Mouse (Mus musculus): ENCODE results near the gene Clybl. TPM values are rescaled to one million over a fixed set of nuclear protein-coding genes. Genes with fewer than 3 reads are reported as not detected.

Clybl gene
- polyA plus RNA-seq, 2 experiments from 2014 or later, result 10.6 to 11.0 TPM

DNA sequence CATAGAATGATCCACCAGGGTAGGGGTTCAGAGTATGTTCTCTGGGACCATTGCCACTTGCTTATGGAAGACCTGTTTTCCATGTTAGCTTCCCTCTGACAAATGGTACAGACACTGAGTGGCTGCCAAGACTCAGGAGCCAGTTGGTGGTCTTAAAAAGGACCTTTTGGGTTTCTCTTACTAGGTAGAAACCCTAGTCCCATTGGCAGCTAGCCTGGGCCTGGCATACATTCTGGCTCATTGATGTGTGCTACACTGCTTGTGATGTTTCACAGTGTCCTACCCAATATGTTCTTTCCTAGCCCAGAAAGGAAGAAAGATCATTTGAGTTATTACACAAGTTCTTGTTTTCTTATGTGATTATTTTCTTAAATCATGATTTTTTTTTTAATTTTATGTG lies 69.8 kb downstream of the Clybl start:
- ATAC-seq, result no peak

DNA sequence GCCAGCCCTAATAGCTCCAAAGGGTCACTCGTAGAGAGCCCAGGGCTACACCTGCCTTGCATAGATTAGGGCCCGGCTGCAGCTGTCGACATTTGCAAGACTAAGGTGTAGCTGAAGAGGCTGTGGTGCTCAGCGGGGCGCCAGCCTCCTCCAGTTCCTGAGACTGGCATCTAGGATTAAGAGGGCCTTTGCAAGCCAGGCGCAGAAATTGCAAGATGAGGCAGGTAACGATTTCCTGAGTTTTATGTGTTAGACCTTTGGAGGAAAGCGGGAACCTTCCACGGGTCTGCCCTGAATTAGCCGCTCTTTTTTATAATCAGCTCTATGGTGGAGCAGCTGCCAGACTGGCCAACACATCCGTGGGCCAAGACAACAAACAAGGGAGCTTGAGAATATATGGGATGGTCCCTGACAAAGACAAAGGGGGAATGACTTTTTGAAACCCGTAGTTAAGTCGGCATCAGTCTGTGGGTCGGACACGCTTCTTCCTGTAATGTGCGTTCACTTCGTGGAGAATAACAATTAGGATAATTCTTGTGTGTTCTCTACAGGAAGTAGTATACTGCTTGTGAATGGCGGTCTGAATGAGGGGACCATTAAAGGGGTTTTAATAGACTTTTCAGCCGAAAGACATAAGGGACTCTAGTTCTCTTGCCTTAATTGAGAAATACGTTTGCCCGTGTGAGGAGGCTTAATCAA lies 74.2 kb downstream of the Clybl start:
- ATAC-seq, result no peak

DNA sequence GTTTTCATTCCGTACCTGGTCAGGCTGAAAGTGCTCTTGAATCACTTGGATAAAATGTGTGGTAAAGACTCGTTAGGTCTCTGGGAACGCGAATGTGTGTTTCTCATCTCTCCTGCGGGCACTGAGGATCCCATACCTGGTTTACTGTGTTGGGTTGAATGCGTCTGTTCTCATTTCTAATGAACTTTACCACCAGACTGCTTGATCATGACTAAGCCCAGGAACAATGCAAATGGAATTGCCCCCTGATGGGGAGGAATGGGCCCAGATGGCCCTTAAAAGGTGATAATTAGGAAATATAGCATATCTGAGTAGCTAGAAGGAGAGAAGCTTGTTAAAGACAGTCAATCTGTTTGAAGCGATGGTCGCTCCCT lies 74.7 kb downstream of the Clybl start:
- no peak for ATAC-seq

DNA sequence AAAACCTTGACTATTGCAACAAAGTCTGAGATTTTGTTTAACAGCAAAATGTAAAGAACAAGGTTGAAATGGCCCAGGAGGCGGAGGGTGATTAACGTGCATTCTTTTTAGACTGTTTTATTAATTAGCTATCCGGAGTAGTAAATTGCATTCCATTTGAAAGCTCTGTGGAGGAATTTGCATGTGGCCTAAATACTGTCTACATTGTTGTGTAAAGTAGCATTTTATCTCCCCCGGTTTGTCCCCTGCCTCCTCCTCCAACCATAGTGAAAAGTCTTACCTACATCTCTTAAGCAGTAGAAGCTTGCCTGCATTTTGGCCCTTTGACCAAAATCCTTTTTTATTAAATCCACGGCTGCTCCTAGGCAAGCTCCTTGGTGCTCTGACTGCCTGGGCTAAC lies 76.8 kb downstream of the Clybl start:
- ATAC-seq, result no peak

DNA sequence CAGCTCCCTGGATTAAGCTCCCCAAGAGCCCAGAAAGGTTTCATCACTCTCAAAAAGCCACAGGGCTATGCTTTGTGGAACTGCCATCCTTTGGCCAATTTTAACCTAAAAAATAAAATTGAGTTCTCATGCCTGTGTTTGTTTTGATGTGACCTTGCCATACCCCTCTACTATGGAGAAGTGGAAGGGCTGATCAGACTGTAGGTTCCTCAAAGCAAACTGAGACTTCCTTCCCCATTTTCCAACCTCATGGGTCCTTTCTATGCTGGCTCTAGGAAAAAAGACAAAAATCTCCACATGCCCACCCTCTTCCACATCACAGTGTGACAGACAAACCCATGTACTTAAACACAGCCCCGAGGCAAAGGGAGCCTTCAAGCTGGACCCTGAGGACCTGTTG lies 79.7 kb downstream of the Clybl start:
- ATAC-seq, result no peak

DNA sequence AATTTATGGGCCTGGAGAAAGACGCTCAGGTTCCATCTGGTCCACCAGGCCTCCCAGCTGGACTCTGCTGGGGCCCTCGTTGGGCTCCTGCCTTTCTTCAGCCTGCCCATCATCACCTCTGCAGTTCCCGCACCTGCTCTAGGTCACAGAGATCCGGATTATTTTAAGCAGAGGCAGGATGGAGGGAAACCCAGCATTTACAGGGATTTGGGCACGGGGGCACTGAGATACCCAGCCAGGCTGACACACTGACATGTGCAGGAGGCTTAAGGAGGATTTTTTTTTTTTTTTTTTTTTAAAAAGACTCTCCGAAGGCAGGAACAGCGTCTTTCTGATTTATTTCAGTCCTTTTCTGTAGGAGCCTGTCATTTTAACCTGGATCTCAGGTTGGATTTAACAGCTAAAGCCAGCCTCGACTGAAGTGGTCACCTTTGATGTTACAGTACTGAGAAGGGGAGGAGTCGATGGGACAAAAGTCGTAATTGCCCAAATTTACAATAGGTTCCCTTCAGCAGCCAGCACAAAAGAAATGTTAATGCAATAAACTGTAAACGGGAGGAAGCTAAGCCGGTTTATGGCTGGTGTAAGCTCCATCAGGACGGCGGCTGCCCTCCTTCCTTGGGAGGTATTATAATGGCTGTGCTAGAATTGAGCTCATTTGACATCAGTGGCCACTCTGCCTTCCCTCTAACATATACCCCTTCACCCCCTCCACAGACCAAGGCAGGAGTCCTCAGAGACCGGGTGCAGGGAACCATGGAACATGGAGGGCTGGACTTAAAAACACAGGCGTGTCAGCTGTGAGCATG lies 81.6 kb downstream of the Clybl start:
- ATAC-seq, result no peak

DNA sequence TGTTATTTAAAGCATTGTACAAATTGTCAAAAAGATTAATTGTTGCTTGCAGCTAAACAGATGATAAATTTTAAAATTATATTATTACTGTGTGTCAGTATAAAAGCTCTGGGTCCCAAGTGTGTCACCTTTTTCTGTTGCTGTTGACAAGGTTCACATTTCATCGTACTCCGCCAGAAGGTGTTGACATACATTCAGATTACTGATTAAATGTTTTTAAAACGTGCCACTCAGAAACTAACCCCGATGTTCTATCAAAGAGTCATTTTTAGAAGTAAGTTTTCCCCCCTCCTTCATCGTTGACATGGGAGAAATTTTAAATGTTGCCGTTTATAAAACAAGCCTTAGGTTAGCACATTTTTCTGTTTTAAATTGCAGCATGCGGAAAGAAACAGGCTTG lies 83.7 kb downstream of the Clybl start:
- ATAC-seq, result no peak

DNA sequence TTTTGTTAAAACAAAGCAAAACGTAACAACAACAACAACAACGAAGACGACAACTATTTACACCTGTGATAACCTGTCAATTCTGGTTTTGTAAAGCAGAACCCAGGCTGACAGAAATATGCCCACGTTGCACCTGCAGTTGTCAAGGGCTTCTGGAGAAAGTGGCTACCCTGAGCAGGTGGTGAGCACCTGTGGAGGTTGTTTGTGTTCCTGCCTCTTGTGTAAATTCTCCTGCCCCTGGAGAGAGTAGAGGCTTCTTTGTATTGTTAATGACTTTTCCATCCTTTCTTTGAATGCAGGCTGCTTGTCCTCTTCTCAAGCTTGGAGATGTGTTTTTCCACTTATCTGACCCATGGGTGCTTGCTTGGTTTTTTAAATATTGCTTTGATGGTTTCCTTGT lies 86.1 kb downstream of the Clybl start:
- ATAC-seq, result no peak

DNA sequence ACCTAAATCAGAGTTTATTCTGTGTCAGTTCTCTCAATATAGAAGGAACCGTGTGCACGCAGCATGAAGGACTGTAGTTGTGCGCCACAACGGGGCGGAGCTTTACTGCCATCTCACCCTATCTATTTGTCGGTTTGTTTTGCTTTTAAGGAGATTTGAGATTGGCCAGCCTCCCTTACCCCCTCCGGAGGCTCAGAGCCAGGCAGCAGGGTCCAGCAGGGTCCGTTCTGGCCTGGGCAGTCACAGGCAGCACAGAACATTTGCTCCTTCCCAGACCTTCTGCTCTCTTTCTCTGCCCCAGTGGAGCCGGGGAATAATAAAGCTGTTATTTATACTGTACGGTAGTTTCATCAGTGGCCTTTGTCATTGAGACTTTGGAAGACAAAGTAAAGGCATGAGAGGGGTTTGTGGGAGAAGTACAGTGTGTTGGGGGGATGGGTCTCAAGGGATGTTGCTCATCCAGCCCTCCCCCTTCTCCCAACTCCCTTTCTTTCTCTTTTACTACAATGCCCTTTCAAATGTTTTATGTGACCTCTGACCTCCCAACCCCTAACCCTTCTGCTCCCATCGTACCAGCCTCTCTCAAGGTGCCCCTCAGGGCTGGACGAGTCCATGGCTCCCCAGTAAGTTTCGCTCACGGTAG lies 89.7 kb downstream of the Clybl start:
- ATAC-seq, result no peak

DNA sequence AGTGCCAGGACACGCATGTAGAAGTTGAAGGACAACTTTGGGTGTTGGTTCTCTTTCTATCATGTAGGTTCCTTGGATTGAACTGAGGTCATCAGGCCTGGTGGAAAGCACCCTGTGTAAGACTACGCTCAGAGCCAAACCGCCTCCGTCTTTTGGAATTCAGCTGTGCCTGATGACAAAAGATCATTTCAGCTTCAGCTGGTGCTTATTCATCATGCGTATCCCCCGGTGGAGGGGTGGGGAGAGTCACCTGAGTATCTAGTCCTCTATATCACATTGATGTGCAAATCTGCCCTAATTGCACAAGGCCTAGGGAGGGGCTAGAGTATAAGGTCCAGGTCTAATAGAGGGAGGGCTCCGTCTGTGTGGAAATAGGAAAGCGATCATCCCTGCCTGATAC lies 95.6 kb downstream of the Clybl start:
- no peak for ATAC-seq

DNA sequence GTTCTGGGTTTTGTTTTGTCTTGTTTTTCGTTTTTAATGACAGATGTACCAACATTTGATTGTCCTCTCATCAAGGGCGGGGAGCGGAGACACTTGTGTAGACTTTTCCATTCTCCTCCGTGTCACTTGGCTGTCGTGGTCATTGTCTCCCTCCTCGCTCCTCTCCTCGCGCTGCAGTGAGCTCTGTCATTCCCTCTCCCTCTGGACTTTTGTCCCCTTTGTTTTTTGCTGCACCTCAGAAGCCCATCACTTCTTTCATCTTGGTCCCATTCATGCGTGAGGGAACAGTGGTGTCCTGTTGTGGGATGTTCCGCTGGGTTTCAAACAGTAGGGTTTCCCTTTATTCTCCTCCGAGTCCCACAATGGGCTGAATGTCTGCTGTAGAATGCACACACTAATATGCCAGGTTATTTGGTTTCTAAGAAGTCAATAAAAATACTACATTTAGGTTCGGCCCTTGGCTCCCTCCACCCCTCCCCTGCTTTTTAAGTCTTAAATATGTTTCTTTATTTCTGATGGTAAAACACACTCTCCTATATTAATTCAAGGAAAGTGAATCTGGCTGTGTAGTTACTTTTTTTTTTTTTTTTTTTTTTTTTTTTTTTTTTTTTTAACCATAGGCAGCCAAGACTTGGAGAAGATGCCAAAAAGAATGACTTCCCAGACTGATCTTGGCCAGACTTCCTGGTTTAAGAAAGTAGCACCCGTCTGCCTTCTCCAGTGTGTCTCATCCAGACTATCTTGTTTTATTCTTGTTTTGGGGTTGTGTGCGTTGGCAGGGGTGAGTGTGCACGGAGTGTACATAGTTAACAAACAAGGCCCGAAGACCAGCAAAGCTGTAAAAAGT lies 98.2 kb downstream of the Clybl start:
- no peak for ATAC-seq

DNA sequence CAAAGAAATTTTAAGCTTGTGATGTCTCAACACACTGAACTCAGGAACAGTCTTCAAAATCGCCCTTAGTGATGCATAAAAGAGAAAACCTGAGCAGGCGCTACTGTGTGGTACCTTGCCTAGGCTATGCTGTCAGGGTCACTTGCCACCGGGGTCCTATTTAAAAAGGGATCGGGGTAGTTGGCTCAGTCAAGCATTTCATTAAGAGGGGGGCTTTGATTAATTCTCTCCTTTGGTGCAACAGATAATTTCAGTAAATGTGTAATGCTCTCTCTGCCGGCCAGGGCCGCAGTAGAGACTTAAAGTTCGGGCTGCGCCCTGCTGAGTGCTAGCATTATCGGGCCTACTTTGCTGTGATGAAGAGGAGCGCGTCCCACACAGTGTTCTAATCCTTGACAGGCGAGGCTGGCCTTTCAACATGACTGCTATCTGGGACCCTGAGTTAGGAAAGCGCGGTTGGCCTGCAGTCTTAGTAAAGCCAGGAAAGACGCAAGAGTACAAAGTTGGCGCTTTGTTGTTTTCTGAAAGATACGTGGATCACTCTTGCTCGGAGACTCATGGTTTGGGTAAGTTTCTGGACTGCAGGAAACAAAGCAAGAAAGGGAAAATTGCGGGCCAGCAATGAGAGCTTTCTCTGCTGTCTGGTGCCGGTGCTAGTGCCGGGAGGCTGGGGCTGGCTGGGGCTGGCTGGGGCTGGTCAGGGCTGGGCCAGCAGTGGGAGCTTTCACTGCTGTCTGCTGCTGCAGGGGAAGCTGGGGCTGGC lies 99.0 kb downstream of the Clybl start:
- no peak for ATAC-seq

DNA sequence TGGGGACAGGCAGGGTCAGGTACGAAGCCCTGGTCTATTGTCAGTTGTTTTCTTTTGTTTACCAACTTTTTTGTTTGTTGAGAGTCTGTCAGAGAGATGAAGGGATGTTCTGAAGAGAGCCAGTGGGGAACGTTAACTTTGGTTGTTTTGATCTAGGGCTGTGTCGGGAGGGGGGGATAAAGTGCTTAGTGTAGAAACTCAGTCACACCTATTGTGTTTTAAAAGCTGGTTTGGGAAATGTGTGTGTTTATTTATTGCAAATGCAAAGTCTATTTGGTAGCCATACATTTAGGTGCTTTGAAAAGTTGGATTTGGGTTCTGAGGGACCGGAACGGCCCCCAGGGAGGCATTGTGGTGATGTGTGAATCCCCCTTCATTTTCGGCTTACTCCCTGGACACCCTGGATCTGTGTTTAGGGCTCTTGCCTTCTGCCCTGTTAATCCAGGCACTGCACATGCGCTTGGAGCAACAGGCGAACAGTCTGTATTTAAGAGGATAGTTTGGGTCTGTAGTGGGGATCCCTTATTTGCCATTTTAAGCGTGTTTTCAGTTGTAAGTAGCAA lies 99.6 kb downstream of the Clybl start:
- ATAC-seq, result no peak

DNA sequence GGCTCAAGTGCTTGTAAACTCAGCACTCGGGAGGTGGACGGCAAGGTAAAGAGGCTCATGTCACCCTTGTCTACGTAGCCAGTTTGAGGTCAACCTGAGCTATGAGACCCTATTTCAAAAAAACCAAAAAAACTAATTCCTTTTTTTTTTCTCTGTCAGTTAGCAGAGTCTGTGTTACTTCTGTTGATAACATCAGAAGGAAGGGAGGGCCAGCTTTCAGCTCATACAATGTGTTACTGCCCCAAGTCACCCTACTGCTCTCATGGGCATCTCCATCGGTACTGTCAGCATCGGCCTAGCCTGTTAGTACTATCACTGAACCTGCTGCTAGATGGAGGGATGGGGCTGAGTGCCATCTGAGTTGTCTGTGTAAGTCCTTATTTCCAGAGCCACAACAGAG lies 102.5 kb downstream of the Clybl start:
- ATAC-seq, result no peak

DNA sequence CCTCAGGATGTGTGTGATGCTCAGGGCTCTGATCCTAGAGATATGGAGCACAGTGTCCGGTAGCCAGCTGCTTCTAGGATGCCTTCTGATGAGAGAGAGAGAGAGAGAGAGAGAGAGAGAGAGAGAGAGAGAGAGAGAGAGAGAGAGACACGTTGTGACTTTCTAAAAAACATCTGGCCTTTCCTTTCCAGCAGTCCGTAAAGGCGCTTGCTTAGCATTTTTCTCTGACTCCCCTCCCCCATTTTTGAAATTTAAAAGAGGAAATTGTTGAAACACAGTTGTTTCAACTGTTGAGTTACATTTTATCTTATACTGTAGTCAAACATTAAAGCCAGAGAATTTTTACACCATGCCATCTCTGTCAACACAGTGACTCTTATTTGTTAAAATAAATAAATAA lies 114.9 kb downstream of the Clybl start:
- ATAC-seq, result no peak

DNA sequence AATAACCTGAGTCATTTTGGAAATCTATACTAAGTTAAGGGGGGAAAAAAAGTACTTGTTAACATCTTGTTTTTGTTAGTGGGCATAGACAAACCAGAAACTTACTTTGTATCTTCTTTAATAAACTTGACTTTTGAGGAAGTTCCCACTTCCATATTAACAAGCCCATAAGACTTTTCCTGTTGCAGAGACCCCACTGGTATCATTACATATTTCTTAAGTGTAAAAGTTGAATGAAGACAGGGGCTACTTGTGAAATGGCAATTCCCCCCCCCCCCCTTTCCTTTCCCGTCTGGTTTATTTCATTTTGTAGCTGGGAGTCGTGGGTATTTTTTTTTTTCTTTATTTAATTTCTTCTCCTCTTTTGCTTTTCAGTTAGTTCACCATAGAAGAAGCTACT lies 115.4 kb downstream of the Clybl start:
- no peak for ATAC-seq

DNA sequence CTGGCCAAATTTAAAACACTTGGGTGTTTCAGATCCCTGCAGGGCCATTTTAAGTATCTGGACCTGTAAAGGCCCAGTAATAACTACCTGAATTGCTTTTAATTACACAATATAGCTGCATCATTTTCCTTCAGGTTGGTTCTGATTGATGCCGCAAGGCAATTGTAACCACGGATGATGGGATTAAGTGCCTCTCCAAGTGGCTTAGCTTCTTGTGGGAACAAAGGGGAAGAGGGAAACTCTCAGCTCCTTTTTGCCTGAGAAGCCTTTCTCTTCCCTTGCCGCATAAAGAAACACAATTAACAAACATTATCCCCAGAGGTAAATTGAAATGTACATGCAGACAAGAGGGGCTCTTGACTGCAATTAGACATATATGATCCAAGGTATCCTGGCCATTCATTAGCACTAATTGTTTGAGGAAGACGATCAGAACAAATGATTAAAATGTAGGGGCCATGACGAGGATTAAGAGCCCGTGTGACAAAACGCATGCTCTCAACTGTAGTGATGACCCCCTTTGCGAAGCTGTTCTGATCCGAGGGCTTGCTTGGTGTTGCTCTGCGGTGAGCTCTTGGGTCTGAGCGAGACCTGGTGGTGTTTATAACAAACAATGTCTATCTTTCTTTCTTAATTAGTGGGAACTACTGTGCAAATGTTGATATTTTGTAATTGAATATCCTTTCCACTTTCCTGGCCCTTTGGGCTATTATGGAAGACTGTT lies 116.0 kb downstream of the Clybl start:
- ATAC-seq, result no peak

DNA sequence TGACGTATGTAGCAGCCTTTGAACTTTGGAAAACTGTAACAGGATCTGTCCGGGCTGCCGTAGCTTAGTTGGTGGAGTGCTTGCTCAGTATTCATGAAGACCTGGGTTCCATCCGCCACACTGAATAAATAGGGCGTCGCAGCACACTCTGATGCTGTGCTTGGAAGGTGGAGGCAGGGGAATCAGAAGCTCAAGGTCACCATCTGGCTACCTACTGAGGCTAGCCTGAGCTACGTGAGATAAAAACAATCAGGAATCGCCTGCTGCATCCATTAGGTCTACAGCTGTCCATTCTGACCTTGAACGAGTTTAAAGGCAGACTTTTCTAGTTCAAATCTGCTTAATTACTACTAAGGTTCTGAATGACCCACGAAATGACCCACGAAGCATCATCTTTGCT lies 118.8 kb downstream of the Clybl start:
- ATAC-seq, result no peak

DNA sequence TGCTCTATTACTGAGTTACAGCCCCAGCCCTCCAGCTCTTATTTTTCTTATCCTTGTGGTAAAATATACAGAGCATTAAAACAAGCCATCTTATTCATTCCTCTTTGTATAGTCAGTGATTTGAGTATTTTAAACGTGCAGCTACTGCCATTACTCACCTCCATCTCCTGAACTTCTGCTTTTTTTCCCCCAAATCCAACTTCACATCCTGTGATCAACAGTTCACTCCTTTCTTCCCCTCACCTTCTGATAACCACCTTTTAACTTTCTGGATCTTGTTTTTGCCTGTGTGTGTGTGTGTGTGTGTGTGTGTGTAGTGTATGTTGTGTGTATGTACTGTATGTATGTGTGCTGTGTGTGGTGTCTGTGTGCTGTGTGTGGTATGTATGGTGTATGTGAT lies 122.3 kb downstream of the Clybl start:
- no peak for ATAC-seq

DNA sequence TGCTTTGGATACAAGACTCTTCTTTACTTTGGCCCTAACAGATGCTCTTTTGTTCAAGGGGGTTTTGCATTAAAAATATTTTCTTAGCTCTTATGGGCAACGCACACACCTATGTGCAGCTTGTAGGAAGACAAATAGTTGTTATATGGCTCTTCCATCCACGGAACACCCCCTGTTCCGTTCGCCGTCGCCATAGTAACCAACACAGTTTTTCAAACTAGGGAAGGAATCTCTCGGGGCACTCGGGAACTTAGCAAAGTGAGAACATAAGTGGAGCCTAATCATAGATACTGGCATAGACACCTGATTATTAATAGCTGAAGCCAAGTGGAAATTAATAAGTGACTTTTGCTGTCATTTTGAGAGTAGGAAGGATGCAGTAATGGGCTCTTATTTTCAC lies 123.6 kb downstream of the Clybl start:
- no peak for ATAC-seq

DNA sequence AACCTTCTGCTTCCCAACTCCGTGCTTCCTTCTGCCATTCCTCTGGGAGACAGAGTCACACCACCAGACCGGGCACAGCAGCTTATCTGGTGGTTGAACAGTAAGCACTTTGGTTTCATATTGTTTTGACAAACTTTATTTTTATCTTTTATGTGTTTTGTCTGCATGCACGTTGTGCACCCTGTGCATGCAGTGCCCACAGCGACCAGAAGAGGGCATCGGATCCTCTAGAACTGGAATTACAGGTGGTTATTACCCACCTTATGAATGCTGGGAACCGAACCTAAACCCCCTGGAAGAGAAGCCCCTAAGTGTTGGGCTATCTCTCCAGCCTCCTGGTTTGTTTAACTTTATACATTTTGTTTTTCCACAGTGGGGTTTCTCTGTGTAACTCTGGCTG lies 130.9 kb downstream of the Clybl start:
- no peak for ATAC-seq
